Mouse (Mus musculus) forebrain, embryonic 15.5 days (tissue): ENCODE results near the gene Bicd2. TPM values are rescaled to one million over a fixed set of nuclear protein-coding genes. Genes with fewer than 3 reads are reported as not detected.

Experiments
- ATAC-seq: fragments of 200-750 bp; cut with Nextera tagmentation; replicated peaks from 2 replicates; pipeline ENCODE4 v1.8.0; 2017; ENCODE audit warnings: mild to moderate bottlenecking, moderate TSS enrichment, moderate library complexity
- H3K27ac ChIP-seq: fragments of 300-500 bp; sonication (generic); replicated peaks from 2 replicates; pipeline ENCODE4 v1.5.1; 2015; ENCODE audit warnings: mild to moderate bottlenecking, inconsistent platforms
- H3K27me3 ChIP-seq: fragments of 300-500 bp; sonication (generic); 2 replicates; pipeline ENCODE4 v1.6.1; 2015; ENCODE audit warnings: inconsistent platforms
- H3K36me3 ChIP-seq: fragments of 300-500 bp; sonication (generic); 2 replicates; pipeline ENCODE4 v1.6.1; 2015; ENCODE audit warnings: mild to moderate bottlenecking, inconsistent platforms
- H3K4me1 ChIP-seq: fragments of 300-500 bp; sonication (generic); 2 replicates; pipeline ENCODE4 v1.6.1; 2015; ENCODE audit warnings: inconsistent platforms
- H3K4me2 ChIP-seq: fragments of 300-500 bp; sonication (generic); replicated peaks from 2 replicates; pipeline ENCODE4 v1.6.1; 2015; ENCODE audit warnings: mild to moderate bottlenecking, inconsistent platforms
- H3K4me3 ChIP-seq: fragments of 300-500 bp; sonication (generic); 2 replicates; pipeline ENCODE4 v1.5.1; 2015; ENCODE audit warnings: mild to moderate bottlenecking, inconsistent platforms
- H3K9ac ChIP-seq: fragments of 300-500 bp; sonication (generic); replicated peaks from 2 replicates; pipeline ENCODE4 v1.6.1; 2015; ENCODE audit warnings: mild to moderate bottlenecking, inconsistent platforms
- H3K9me3 ChIP-seq: fragments of 300-500 bp; sonication (generic); 2 replicates; pipeline ENCODE4 v1.6.1; 2016; ENCODE audit warnings: inconsistent platforms
- WGBS: fragments of 180-500 bp; shearing (Covaris S2); methylation state at CpG from one replicate; pipeline ENCODE4 v1.1.7; 2015; ENCODE audit warnings: mixed read lengths; 5-methylcytosine and 5-hydroxymethylcytosine counted together
- polyA plus RNA-seq: library from polyadenylated mRNA; unstranded; fragments of >200 nt; fragmentation: Nextera tagmentation; extraction: Ambion mirVana; gene quantifications from 2 replicates; pipeline ENCODE4 v1.2.1, GENCODE M21; 2015

Gene Bicd2
- polyA plus RNA-seq, 1 experiment from 2014 or later = 27.1 TPM

- no peaks in the 10 kb centered on the region for H3K27me3 ChIP-seq
- 90% methylated on average over 7 of the region's 7 CpGs for WGBS
Measured at GRCm38 (mm10) chr13:49311642-49312041, 29.7 kb upstream of the Bicd2 start.

GRCm38 (mm10) chr13:49316386-49317162 lies 24.8 kb upstream of the Bicd2 start:
- peak; percentile 62 for ATAC-seq
- 10% methylated on average over 9 of the region's 9 CpGs for WGBS
- Histone ChIP-seq H3K4me2 (peak overlapping the region; percentile 54), H3K9me3 (no peaks in the 10 kb centered on the region), H3K27me3 (no peaks in the 10 kb centered on the region), H3K36me3 (0 out of 2 replicates have a peak, but pooled peaks cover 8% of the 10 kb centered on the region), H3K27ac (peak overlapping the region; percentile 83), H3K9ac (no peak overlapping the region), H3K4me3 (no peak overlapping the region), H3K4me1 (peaks cover 57% of the 10 kb centered on the region)

More at GRCm38 (mm10) chr13:49311642-49312041, 29.7 kb upstream of the Bicd2 start:
- Histone ChIP-seq H3K9me3 (no peaks in the 10 kb centered on the region), H3K4me2 (no peak overlapping the region), H3K9ac (no peak overlapping the region), H3K4me3 (no peak overlapping the region), H3K27ac (no peak overlapping the region), H3K36me3 (0 out of 2 replicates have a peak, but pooled peaks cover 8% of the 10 kb centered on the region), H3K4me1 (peaks cover 17% of the 10 kb centered on the region)
- no peak for ATAC-seq

- Histone ChIP-seq H3K27ac (peak overlapping the region; percentile 83), H3K4me1 (peaks cover 57% of the 10 kb centered on the region), H3K9ac (no peak overlapping the region), H3K9me3 (no peaks in the 10 kb centered on the region), H3K27me3 (no peaks in the 10 kb centered on the region), H3K4me3 (no peak overlapping the region), H3K36me3 (0 out of 2 replicates have a peak, but pooled peaks cover 4% of the 10 kb centered on the region), H3K4me2 (peak overlapping the region; percentile 54)
- 65% methylated on average over 6 of the region's 6 CpGs for WGBS
- ATAC-seq = no peak
Measured at GRCm38 (mm10) chr13:49317508-49317907, 23.9 kb upstream of the Bicd2 start.

- H3K9ac ChIP-seq = no peak overlapping the region
- H3K27me3 ChIP-seq = no peaks in the 10 kb centered on the region
- peak overlapping the region; percentile 83 for H3K27ac ChIP-seq
- H3K4me3 ChIP-seq = 0 out of 2 replicates have a peak overlapping the region, but pooled peaks have one; percentile 16
- peak overlapping the region; percentile 54 for H3K4me2 ChIP-seq
- H3K4me1 ChIP-seq = peaks cover 57% of the 10 kb centered on the region
- no peaks in the 10 kb centered on the region for H3K9me3 ChIP-seq
- H3K36me3 ChIP-seq = 0 out of 2 replicates have a peak, but pooled peaks cover 4% of the 10 kb centered on the region
- 81% methylated on average over 7 of the region's 7 CpGs for WGBS
- no peak for ATAC-seq
Measured at GRCm38 (mm10) chr13:49317914-49318313, 23.5 kb upstream of the Bicd2 start.

- Histone ChIP-seq H3K4me3 (peak within 1 kb of the TSS; percentile 42), H3K4me1 (peaks cover 56% of the 10 kb centered on the region), H3K36me3 (0 out of 2 replicates have a peak, but pooled peaks cover under 1% of the 10 kb centered on the region), H3K27ac (peak within 1 kb of the TSS; percentile 68), H3K27me3 (no peaks in the 10 kb centered on the region), H3K9ac (peak within 1 kb of the TSS; percentile 43), H3K4me2 (peak within 1 kb of the TSS; percentile 54), H3K9me3 (no peaks in the 10 kb centered on the region)
- 0% methylated on average over 10 of the region's 10 CpGs for WGBS
- peak; percentile 95 for ATAC-seq
Measured at GRCm38 (mm10) chr13:49320040-49320439, 21.3 kb upstream of the Bicd2 start, which contains the start of gene Fgd3. Gene Fgd3, minus strand, starts transcription at chr13:49320311.

GRCm38 (mm10) chr13:49320514-49320913 lies 20.9 kb upstream of the Bicd2 start:
- ATAC-seq = peak; percentile 39
- no peaks in the 10 kb centered on the region for H3K9me3 ChIP-seq
- 71% methylated on average over 1 of the region's 1 CpGs for WGBS
- no peaks in the 10 kb centered on the region for H3K27me3 ChIP-seq
- H3K27ac ChIP-seq = peak overlapping the region; percentile 68
- peaks cover 51% of the 10 kb centered on the region for H3K4me1 ChIP-seq
- H3K4me3 ChIP-seq = peak overlapping the region; percentile 42
- peak overlapping the region; percentile 43; the same call in 1 of the 2 replicates for H3K9ac ChIP-seq
- H3K4me2 ChIP-seq = peak overlapping the region; percentile 54
- H3K36me3 ChIP-seq = no peaks in the 10 kb centered on the region

GRCm38 (mm10) chr13:49321452-49321851 lies 19.9 kb upstream of the Bicd2 start:
- Histone ChIP-seq H3K27ac (no peak overlapping the region), H3K4me3 (no peak overlapping the region), H3K36me3 (no peaks in the 10 kb centered on the region), H3K27me3 (no peaks in the 10 kb centered on the region), H3K4me2 (no peak overlapping the region), H3K9me3 (no peaks in the 10 kb centered on the region), H3K9ac (no peak overlapping the region), H3K4me1 (peaks cover 42% of the 10 kb centered on the region)
- ATAC-seq = no peak
- 65% methylated on average over 3 of the region's 3 CpGs for WGBS

GRCm38 (mm10) chr13:49322169-49322568 lies 19.2 kb upstream of the Bicd2 start:
- Histone ChIP-seq H3K4me3 (no peak overlapping the region), H3K36me3 (no peaks in the 10 kb centered on the region), H3K27me3 (no peaks in the 10 kb centered on the region), H3K4me2 (no peak overlapping the region), H3K4me1 (peaks cover 35% of the 10 kb centered on the region), H3K9me3 (no peaks in the 10 kb centered on the region), H3K9ac (no peak overlapping the region), H3K27ac (no peak overlapping the region)
- no peak for ATAC-seq
- WGBS = 86% methylated on average over 5 of the region's 5 CpGs

GRCm38 (mm10) chr13:49322739-49323138 lies 18.6 kb upstream of the Bicd2 start:
- H3K4me2 ChIP-seq = no peak overlapping the region
- no peak for ATAC-seq
- no peaks in the 10 kb centered on the region for H3K36me3 ChIP-seq
- H3K4me1 ChIP-seq = peaks cover 30% of the 10 kb centered on the region
- H3K27me3 ChIP-seq = no peaks in the 10 kb centered on the region
- no peak overlapping the region for H3K27ac ChIP-seq
- no peaks in the 10 kb centered on the region for H3K9me3 ChIP-seq
- 91% methylated on average over 5 of the region's 5 CpGs for WGBS
- no peak overlapping the region for H3K4me3 ChIP-seq
- H3K9ac ChIP-seq = no peak overlapping the region

- no peak overlapping the region for H3K4me2 ChIP-seq
- no peaks in the 10 kb centered on the region for H3K27me3 ChIP-seq
- no peak overlapping the region for H3K27ac ChIP-seq
- no peaks in the 10 kb centered on the region for H3K9me3 ChIP-seq
- no peak for ATAC-seq
- WGBS = 94% methylated on average over 5 of the region's 5 CpGs
- H3K4me1 ChIP-seq = peaks cover 13% of the 10 kb centered on the region
- no peak overlapping the region for H3K9ac ChIP-seq
- H3K4me3 ChIP-seq = no peak overlapping the region
- no peaks in the 10 kb centered on the region for H3K36me3 ChIP-seq
Measured at GRCm38 (mm10) chr13:49324871-49325270, 16.5 kb upstream of the Bicd2 start.

GRCm38 (mm10) chr13:49326246-49327206 lies 14.9 kb upstream of the Bicd2 start:
- Histone ChIP-seq H3K9me3 (no peaks in the 10 kb centered on the region), H3K9ac (no peak overlapping the region), H3K36me3 (no peaks in the 10 kb centered on the region), H3K4me3 (no peak overlapping the region), H3K27ac (no peak overlapping the region), H3K4me2 (no peak overlapping the region), H3K4me1 (no peaks in the 10 kb centered on the region), H3K27me3 (no peaks in the 10 kb centered on the region)
- ATAC-seq = peak; percentile 38; the same call in 1 of the 2 replicates
- 60% methylated on average over 6 of the region's 6 CpGs for WGBS

GRCm38 (mm10) chr13:49328101-49328500 lies 13.3 kb upstream of the Bicd2 start:
- Histone ChIP-seq H3K27me3 (no peaks in the 10 kb centered on the region), H3K4me3 (no peak overlapping the region), H3K4me2 (no peak overlapping the region), H3K36me3 (no peaks in the 10 kb centered on the region), H3K9me3 (no peaks in the 10 kb centered on the region), H3K27ac (no peak overlapping the region), H3K9ac (no peak overlapping the region), H3K4me1 (no peaks in the 10 kb centered on the region)
- no peak for ATAC-seq
- 75% methylated on average over 4 of the region's 4 CpGs for WGBS
